Mouse (Mus musculus) forebrain, embryonic 15.5 days (tissue): ENCODE measurements at regions not wholly inside any gene's neighbourhood (a gene's known extent, or its start where the extent isn't known, plus 50 kb on each side); places are given as distances from the start of the nearest gene placed in this dataset.

Experiments used
- ATAC-seq: fragments of 200-750 bp; cut with Nextera tagmentation; replicated peaks from 2 replicates; pipeline ENCODE4 v1.8.0; 2017; ENCODE audit warnings: mild to moderate bottlenecking, moderate TSS enrichment, moderate library complexity
- H3K27ac ChIP-seq: fragments of 300-500 bp; sonication (generic); replicated peaks from 2 replicates; pipeline ENCODE4 v1.5.1; 2015; ENCODE audit warnings: mild to moderate bottlenecking, inconsistent platforms
- H3K27me3 ChIP-seq: fragments of 300-500 bp; sonication (generic); 2 replicates; pipeline ENCODE4 v1.6.1; 2015; ENCODE audit warnings: inconsistent platforms
- H3K36me3 ChIP-seq: fragments of 300-500 bp; sonication (generic); 2 replicates; pipeline ENCODE4 v1.6.1; 2015; ENCODE audit warnings: mild to moderate bottlenecking, inconsistent platforms
- H3K4me1 ChIP-seq: fragments of 300-500 bp; sonication (generic); 2 replicates; pipeline ENCODE4 v1.6.1; 2015; ENCODE audit warnings: inconsistent platforms
- H3K4me2 ChIP-seq: fragments of 300-500 bp; sonication (generic); replicated peaks from 2 replicates; pipeline ENCODE4 v1.6.1; 2015; ENCODE audit warnings: mild to moderate bottlenecking, inconsistent platforms
- H3K4me3 ChIP-seq: fragments of 300-500 bp; sonication (generic); 2 replicates; pipeline ENCODE4 v1.5.1; 2015; ENCODE audit warnings: mild to moderate bottlenecking, inconsistent platforms
- H3K9ac ChIP-seq: fragments of 300-500 bp; sonication (generic); replicated peaks from 2 replicates; pipeline ENCODE4 v1.6.1; 2015; ENCODE audit warnings: mild to moderate bottlenecking, inconsistent platforms
- H3K9me3 ChIP-seq: fragments of 300-500 bp; sonication (generic); 2 replicates; pipeline ENCODE4 v1.6.1; 2016; ENCODE audit warnings: inconsistent platforms
- WGBS: fragments of 180-500 bp; shearing (Covaris S2); methylation state at CpG from one replicate; pipeline ENCODE4 v1.1.7; 2015; ENCODE audit warnings: mixed read lengths; 5-methylcytosine and 5-hydroxymethylcytosine counted together

DNA sequence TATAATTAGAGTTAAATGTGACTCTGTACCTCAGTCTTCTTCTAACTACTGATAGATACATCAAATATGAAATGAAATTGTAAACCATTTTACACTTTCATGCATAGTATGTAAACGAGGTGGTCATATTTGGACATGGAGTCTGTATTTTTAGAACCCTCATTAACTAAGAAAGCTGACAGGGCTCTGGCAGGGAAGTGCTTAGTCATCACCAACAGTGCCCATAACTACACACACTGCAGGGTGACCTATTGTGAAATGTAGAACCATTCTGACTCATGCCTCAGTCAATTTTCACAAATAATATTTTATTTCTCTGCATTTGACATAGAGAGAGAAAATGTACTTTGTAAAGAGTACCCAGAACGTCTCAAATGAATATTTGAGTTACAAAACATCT lies 118.9 kb upstream of the Robo2 start:
- Histone ChIP-seq H3K27ac (no peak overlapping the region), H3K27me3 (no peaks in the 10 kb centered on the region), H3K36me3 (no peaks in the 10 kb centered on the region), H3K4me3 (no peak overlapping the region), H3K9ac (no peak overlapping the region), H3K4me1 (no peaks in the 10 kb centered on the region), H3K9me3 (no peaks in the 10 kb centered on the region), H3K4me2 (no peak overlapping the region)
- ATAC-seq = no peak
- 71% methylated on average over 2 of the region's 2 CpGs for WGBS

DNA sequence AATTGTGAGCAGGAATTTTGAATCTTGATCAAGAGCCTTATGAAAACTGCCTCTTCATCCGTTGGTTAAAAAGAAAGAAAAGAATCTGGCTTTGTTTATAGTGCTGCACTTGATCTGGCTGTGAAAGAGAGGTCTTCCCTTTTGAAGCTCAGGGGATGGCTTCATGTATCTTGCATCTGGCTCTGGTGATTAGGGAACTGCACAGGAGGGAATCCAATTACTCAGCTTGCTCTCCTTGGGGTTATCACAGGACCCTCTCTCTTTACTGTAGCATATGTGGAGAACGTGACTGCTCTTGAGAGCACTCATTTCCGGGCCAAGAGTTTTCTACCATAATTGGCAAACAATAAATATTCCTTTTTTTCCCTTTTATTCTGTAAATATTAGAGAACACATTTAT lies 116.6 kb upstream of the Robo2 start:
- no peak overlapping the region for H3K4me2 ChIP-seq
- ATAC-seq = no peak
- H3K36me3 ChIP-seq = no peaks in the 10 kb centered on the region
- 38% methylated on average over 3 of the region's 3 CpGs for WGBS
- H3K4me3 ChIP-seq = no peak overlapping the region
- no peaks in the 10 kb centered on the region for H3K9me3 ChIP-seq
- H3K9ac ChIP-seq = no peak overlapping the region
- H3K27me3 ChIP-seq = no peaks in the 10 kb centered on the region
- no peak overlapping the region for H3K27ac ChIP-seq
- no peaks in the 10 kb centered on the region for H3K4me1 ChIP-seq

DNA sequence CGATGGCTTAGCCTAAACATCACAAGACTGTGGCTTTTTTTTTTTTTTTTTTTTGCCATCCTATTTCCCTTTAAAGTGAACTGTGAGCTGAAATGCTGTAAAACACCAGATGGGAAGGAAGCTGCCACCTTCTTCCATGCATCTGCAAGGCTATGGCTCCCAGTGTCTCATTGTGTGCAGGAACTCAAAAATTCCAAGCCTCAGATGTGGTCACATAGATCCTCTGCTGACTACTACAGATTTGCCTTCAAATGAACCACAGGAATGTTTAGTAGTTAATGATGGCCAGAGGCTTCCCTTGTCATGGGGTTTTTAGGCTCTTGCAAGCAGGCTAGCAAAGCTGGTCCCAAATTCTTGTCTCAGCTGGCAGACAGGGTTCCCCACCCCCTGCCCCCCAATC lies 114.9 kb upstream of the Robo2 start:
- 60% methylated on average over 1 of the region's 1 CpGs for WGBS
- Histone ChIP-seq H3K27me3 (no peaks in the 10 kb centered on the region), H3K27ac (no peak overlapping the region), H3K4me3 (no peak overlapping the region), H3K36me3 (no peaks in the 10 kb centered on the region), H3K9me3 (no peaks in the 10 kb centered on the region), H3K4me1 (no peaks in the 10 kb centered on the region), H3K9ac (no peak overlapping the region), H3K4me2 (no peak overlapping the region)
- no peak for ATAC-seq

DNA sequence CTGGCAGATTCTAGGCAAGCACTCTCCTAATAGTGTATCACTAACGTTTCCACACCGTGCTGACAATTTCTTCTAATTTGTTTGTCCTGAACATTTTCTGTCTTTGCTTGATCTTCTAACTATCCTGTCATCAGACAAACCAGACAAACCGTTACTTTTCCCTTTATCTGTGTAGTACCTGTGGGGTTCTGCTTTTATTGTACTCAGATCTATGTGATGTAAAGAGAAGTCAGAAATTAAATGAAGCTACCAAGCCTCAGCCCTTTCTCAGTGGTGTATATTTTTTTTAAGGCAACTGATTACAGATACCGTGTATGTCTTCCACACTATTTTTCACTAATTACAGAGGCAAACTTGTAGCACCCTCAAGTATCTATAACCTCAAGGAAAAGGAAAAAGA lies 108.9 kb upstream of the Robo2 start:
- H3K9ac ChIP-seq = no peak overlapping the region
- H3K36me3 ChIP-seq = no peaks in the 10 kb centered on the region
- H3K27ac ChIP-seq = no peak overlapping the region
- no peak overlapping the region for H3K4me2 ChIP-seq
- no peaks in the 10 kb centered on the region for H3K4me1 ChIP-seq
- no peaks in the 10 kb centered on the region for H3K9me3 ChIP-seq
- no peak for ATAC-seq
- 75% methylated on average over 4 of the region's 4 CpGs for WGBS
- no peak overlapping the region for H3K4me3 ChIP-seq
- no peaks in the 10 kb centered on the region for H3K27me3 ChIP-seq

DNA sequence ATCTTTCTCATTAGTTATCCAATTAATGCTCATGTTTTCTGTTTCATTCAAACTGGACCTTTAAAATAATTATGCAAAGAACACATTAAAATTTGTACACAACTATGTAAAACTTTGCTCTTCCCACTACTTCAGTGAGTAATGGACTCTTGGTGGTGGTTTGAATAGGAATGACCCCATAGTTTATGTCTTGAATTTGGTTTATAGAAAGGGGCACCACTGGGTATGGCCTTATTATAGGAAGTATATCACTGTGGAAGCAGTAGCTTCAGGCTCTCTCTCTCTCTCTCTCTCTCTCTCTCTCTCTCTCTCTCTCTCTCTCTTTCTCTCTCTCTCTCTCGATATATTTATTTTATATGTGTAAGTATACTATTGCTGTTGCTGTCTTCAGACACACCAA lies 106.3 kb upstream of the Robo2 start:
- Histone ChIP-seq H3K36me3 (no peaks in the 10 kb centered on the region), H3K9ac (no peak overlapping the region), H3K4me3 (no peak overlapping the region), H3K27me3 (no peaks in the 10 kb centered on the region), H3K4me2 (no peak overlapping the region), H3K27ac (no peak overlapping the region), H3K4me1 (no peaks in the 10 kb centered on the region), H3K9me3 (no peaks in the 10 kb centered on the region)
- 94% methylated on average over 1 of the region's 1 CpGs for WGBS
- ATAC-seq = no peak

DNA sequence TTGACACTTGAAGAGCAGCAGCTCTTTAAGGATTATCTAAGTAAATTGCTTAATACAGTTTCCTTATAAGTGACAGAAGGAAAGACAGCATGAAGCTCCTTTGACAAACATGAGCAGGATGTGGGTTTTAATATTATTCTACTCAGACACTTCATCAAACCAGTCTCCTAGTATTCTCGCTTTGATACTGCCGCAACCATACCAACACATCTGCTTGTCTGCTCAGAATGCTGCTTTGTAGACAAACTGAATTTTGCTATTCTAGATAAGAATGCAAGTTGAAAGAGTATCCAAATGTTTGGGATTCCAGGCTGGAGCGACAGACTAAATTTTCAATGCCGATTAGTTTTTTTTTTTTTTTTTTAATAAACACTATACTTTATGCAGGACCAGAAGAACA lies 105.7 kb upstream of the Robo2 start:
- no peaks in the 10 kb centered on the region for H3K36me3 ChIP-seq
- H3K27ac ChIP-seq = no peak overlapping the region
- no peak overlapping the region for H3K9ac ChIP-seq
- 88% methylated on average over 4 of the region's 4 CpGs for WGBS
- H3K27me3 ChIP-seq = no peaks in the 10 kb centered on the region
- no peak for ATAC-seq
- H3K4me3 ChIP-seq = no peak overlapping the region
- H3K4me1 ChIP-seq = no peaks in the 10 kb centered on the region
- no peaks in the 10 kb centered on the region for H3K9me3 ChIP-seq
- H3K4me2 ChIP-seq = no peak overlapping the region

DNA sequence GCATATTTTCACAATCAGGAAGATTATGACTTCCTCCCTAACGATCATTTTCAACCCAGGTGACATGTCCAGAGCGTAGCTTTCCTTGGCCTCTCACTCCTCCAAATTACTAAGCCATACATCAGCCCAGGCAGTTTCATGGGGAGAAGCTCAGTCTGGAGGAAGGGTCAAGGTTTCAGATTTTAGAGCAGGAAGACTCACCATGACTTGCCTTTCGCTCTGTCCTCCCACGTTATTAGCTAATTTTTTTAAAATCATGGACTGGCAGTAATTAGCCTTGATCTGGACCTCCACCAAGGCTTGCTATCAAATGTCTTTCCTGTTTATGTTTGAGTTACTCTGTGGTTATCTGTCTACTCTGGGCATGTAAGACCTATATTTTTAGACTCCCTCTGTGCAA lies 102.9 kb upstream of the Robo2 start:
- no peak for ATAC-seq
- Histone ChIP-seq H3K9ac (no peak overlapping the region), H3K4me1 (no peaks in the 10 kb centered on the region), H3K4me3 (no peak overlapping the region), H3K36me3 (no peaks in the 10 kb centered on the region), H3K27ac (no peak overlapping the region), H3K27me3 (no peaks in the 10 kb centered on the region), H3K4me2 (no peak overlapping the region), H3K9me3 (no peaks in the 10 kb centered on the region)
- WGBS = 77% methylated on average over 4 of the region's 4 CpGs

DNA sequence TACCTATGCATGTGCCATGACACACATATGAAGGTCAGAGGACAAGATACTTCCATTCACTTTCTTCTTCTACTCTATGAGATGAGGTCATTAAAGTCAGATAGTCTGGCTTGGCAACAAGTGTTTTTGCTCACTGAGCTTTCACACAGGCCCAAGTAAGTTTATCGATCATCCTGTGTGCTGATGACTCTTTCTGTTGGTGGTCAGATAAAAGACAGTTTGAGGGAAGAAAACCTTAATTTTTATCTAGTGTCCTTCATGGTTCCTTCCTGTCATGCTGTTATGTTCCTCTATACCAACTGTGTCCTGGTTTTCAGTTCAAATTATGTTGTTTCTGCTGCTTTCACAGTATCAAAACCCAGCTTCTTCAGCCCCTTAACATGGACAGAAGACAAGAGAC lies 98.8 kb upstream of the Robo2 start:
- no peaks in the 10 kb centered on the region for H3K36me3 ChIP-seq
- H3K4me2 ChIP-seq = no peak overlapping the region
- no peak overlapping the region for H3K27ac ChIP-seq
- no peak overlapping the region for H3K9ac ChIP-seq
- no peaks in the 10 kb centered on the region for H3K4me1 ChIP-seq
- H3K9me3 ChIP-seq = no peaks in the 10 kb centered on the region
- ATAC-seq = no peak
- H3K27me3 ChIP-seq = no peaks in the 10 kb centered on the region
- 93% methylated on average over 1 of the region's 1 CpGs for WGBS
- H3K4me3 ChIP-seq = no peak overlapping the region

DNA sequence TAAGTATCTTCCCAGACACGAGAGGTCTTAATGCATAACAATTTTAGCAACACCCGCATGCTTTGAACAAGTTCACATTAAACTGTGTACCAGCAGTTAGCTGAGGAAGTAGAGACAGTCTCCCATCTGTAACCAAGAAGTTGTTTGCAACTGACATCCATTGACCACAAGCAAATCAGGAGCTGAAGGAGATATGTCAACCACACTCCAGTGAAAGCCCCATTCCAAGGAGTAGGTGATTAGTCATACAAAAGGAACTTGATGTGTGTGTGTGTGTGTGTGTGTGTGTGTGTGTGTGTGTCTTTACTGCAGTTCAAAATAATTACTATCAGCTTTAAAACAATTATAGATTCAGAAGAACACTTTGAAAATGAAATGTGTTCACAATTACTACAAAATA lies 97.9 kb upstream of the Robo2 start:
- no peak overlapping the region for H3K27ac ChIP-seq
- 86% methylated on average over 2 of the region's 2 CpGs for WGBS
- H3K4me1 ChIP-seq = no peaks in the 10 kb centered on the region
- ATAC-seq = no peak
- no peak overlapping the region for H3K4me3 ChIP-seq
- H3K27me3 ChIP-seq = no peaks in the 10 kb centered on the region
- no peaks in the 10 kb centered on the region for H3K9me3 ChIP-seq
- H3K36me3 ChIP-seq = no peaks in the 10 kb centered on the region
- no peak overlapping the region for H3K9ac ChIP-seq
- no peak overlapping the region for H3K4me2 ChIP-seq

DNA sequence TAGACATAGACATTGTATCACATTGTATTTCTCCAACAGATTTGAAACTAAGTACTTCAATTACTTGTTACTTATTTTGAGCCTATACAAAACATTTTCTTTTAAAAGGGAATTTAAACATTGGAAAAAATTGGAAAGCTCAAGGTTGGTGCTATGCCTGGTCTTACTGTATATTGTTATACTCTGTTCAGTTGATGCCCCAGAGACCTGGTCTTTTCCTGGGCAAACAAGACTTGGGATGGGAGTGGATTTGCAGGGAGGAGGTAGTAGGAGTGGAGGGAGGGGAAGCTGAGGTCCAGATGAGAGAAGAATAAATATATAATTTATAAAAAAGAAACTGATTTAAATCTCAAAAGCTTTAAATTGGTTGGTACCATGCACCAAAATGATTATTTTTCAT lies 95.1 kb upstream of the Robo2 start:
- Histone ChIP-seq H3K27ac (no peak overlapping the region), H3K4me3 (no peak overlapping the region), H3K27me3 (no peaks in the 10 kb centered on the region), H3K9ac (no peak overlapping the region), H3K4me2 (no peak overlapping the region), H3K36me3 (no peaks in the 10 kb centered on the region), H3K9me3 (no peaks in the 10 kb centered on the region), H3K4me1 (no peaks in the 10 kb centered on the region)
- ATAC-seq = no peak

DNA sequence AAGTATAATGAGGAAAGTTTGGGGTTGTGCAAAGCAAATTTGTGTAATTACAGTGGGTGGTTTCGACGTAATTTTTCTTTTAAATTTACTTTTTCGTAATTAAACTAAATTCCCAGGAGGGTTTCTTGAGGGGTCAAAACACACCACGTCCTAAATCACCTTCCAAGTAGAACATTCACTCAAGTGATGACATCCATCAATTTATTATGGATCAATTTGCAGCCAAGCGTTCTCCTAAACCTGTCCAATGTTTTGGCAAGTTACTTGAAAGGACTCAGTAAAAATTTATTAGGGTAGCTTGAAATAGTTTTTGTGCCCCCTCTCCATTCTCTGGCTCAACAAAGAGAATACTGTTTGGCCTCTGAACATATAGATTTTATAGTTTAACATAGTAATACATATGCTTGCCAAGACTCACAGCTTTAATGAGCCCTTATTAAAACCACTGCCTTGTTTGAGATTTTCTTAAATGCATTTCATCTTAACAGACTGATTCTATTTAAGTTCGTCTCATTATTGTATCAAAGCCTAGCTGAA lies 94.6 kb upstream of the Robo2 start:
- Histone ChIP-seq H3K4me1 (no peaks in the 10 kb centered on the region), H3K36me3 (no peaks in the 10 kb centered on the region), H3K9ac (no peak overlapping the region), H3K4me3 (no peak overlapping the region), H3K4me2 (no peak overlapping the region), H3K9me3 (no peaks in the 10 kb centered on the region), H3K27me3 (no peaks in the 10 kb centered on the region), H3K27ac (no peak overlapping the region)
- ATAC-seq = no peak
- WGBS = 46% methylated on average over 6 of the region's 6 CpGs

DNA sequence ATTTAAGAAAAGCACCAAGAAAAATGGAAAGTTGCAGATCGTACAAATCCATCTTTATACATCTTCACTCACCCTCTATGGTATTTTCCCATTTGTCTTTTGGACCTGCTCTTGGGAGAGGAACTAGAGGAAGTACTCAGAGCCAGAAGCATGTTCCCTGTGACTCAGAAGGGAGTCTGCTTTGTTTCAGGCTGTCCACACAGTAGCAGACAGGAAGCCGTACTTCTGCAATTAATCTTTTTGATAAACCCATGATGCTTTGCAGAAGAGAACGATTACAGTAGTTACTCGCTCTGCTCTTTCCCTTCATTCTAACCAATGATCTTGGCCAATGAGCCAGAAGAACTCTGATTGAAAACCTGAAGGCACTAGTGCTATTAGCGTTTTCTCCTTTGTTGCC lies 92.8 kb upstream of the Robo2 start:
- 90% methylated on average over 5 of the region's 5 CpGs for WGBS
- H3K27me3 ChIP-seq = no peaks in the 10 kb centered on the region
- no peak overlapping the region for H3K27ac ChIP-seq
- H3K4me3 ChIP-seq = no peak overlapping the region
- no peaks in the 10 kb centered on the region for H3K36me3 ChIP-seq
- H3K4me1 ChIP-seq = no peaks in the 10 kb centered on the region
- H3K9me3 ChIP-seq = no peaks in the 10 kb centered on the region
- no peak overlapping the region for H3K4me2 ChIP-seq
- H3K9ac ChIP-seq = no peak overlapping the region
- no peak for ATAC-seq

DNA sequence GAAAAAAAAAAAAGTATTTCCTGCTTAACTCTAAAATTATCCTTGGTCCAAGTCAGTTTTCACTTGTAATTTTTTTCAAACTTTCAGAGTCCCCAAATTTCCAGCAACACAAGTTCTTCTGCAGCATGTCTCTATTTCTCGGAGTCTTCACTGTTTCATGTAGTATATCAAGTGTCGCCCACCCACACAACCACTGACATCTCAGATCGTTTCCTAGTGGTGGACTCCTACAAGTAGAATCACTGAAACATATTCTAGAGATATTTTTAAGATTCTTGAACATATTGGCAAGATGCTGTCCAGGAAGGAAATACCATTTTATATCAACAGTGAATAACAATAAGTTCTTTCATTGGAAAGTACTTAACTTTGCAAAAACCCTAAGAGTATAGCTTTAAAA lies 89.1 kb upstream of the Robo2 start:
- no peaks in the 10 kb centered on the region for H3K36me3 ChIP-seq
- ATAC-seq = no peak
- H3K4me3 ChIP-seq = no peak overlapping the region
- no peaks in the 10 kb centered on the region for H3K9me3 ChIP-seq
- no peak overlapping the region for H3K9ac ChIP-seq
- H3K4me1 ChIP-seq = no peaks in the 10 kb centered on the region
- H3K27me3 ChIP-seq = no peaks in the 10 kb centered on the region
- 94% methylated on average over 3 of the region's 3 CpGs for WGBS
- no peak overlapping the region for H3K4me2 ChIP-seq
- H3K27ac ChIP-seq = no peak overlapping the region
